Mouse (Mus musculus): ENCODE results near the gene Hnrnph1. TPM values are rescaled to one million over a fixed set of nuclear protein-coding genes. Genes with fewer than 3 reads are reported as not detected.

Gene Hnrnph1
- 885 TPM for polyA plus RNA-seq (2014; fragmentation: Illumina TruSeq; extraction: RNeasy Lipid Tissue Mini Kit (QIAGEN cat#74804); ENCODE audit: low read depth, low replicate concordance)

DNA sequence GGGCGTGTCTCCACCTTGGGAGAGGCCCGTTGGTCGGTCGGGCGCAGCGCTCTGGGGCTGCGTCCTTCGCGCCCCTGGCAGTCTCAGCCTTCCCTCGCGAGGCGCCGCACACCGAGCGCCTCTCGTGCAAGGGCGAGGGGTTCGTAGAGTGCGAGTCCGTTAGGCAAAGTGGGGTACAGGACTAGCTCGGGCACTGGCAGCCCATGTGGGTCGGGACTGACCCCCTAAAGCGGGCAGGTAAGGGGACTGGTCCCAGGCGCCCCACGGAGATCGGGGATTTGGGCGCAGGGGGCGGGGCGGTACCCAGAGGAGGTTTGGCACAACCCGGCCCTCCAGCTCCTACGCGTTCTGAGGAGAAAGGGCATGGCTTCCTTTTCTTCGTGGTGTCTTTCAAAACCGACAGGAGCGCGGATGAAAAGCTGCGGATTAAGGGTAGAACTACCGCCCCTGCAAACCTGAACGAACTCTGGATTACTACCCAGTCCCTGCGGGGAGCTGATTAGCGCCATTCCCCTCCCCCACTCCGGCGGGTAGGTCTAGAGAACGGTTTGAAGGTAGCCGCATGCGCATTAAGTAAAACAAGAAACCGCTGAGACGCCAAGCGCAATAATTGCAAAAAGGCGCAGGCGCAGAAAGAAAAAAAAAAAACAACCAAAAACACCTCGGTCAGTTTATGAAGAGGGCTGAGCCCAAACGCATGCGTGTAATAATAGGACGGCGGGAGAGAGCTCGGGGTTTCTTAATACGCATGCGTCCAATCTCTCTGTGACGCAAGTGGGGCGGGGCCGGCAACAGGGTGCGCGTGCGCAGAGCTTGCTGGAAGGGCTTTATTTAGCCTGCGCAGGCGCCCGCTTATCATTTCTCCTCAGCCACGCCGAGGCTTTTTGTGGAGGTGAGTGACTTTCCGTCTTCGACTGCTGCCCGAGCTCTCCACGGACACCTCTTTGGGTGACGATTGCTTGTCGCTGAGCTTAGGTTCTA lies at the start of gene Hnrnph1:
TSS of gene Hnrnph1 (plus strand) at position 80 of the 981 bp plus-strand sequence.

DNA sequence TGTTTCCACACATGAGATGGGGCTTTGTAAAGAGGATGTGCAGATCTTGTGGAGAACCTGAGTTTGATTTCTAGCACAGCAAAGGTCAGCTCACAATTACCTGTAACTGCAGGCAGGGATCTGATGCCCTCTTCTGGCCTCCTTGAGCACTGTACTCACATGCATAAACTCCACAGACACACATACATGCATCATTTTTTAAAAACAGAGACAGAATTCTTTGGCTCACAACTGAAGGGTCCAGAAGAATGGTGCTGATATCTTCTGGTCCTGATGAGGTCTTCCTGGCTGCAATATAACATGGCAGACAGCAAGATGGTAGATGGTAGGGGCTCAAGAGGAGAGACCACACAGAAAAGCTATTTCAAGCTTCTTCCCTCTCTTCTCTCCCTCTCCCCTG lies 22.6 kb upstream of the Hnrnph1 start, which contains the start of gene Cby3:
TSS of gene Cby3 (plus strand) at position 301 of the 400 bp plus-strand sequence.

DNA sequence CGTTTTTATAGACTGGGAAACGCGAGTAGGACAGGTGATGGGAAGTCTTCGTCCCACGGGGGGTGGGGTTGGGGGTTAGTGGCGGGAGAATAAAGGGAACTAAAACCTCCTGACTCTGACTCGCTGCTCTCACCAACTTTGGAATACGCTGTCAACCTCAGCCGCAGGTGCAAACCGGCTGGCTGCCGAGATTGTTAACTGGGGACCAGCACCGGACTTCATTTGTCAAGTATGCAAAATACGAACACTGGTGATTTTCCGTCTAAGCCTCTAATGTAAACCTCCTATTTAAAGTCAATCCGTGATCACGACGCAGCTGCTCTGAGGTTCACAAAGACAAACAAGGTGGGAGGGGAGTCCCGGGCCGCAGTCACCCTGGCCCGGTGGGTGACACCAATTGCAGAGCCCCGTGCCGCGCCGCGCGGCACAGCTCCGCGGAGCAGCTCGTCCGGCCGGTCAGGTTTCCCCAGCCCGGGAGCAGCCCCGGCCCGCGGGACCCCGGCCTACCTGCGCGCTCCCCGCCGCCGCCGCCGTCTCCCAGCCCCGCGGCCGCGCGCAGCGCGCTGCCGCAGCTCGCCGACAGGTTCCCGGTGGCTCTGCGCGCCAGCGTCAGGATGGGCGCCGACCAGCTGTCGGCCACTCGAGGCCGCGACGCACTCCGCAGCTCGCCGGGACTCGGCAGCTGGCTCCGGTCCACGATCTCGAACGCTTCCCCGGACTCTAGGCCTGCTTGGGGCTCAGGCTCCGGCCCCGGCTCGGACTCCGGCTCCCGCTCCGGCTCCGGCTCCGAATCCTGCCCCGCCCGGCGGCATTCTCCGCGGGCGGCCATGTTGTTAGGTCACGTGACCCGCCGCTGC lies 53.7 kb downstream of the Hnrnph1 start, which contains the start of gene Rufy1:
TSS of gene Rufy1 (minus strand) at position 849 of the 857 bp plus-strand sequence.

Other genes with a start within 250 kb of the Hnrnph1 start
- gene Tbc1d9b, start 245.6 kb upstream of the Hnrnph1 start, polyA plus RNA-seq (2014; fragmentation: Illumina TruSeq; extraction: RNeasy Lipid Tissue Mini Kit (QIAGEN cat#74804); ENCODE audit: low read depth, low replicate concordance), result 19.7 TPM
- gene Mrnip, start 202.5 kb upstream of the Hnrnph1 start, polyA plus RNA-seq (2014; fragmentation: Illumina TruSeq; extraction: RNeasy Lipid Tissue Mini Kit (QIAGEN cat#74804); ENCODE audit: low read depth, low replicate concordance), result 0.52 TPM
- 988 TPM for gene Sqstm1, start 166.2 kb upstream of the Hnrnph1 start, polyA plus RNA-seq (2014; fragmentation: Illumina TruSeq; extraction: RNeasy Lipid Tissue Mini Kit (QIAGEN cat#74804); ENCODE audit: low read depth, low replicate concordance)
- 6.1 TPM for gene Mgat4b, start 166.1 kb upstream of the Hnrnph1 start, polyA plus RNA-seq (2014; fragmentation: Illumina TruSeq; extraction: RNeasy Lipid Tissue Mini Kit (QIAGEN cat#74804); ENCODE audit: low read depth, low replicate concordance)
- not detected for gene Ltc4s, start 138.4 kb upstream of the Hnrnph1 start, polyA plus RNA-seq (2014; fragmentation: Illumina TruSeq; extraction: RNeasy Lipid Tissue Mini Kit (QIAGEN cat#74804); ENCODE audit: low read depth, low replicate concordance)
- 10.7 TPM for gene Maml1, start 84.7 kb upstream of the Hnrnph1 start, polyA plus RNA-seq (2014; fragmentation: Illumina TruSeq; extraction: RNeasy Lipid Tissue Mini Kit (QIAGEN cat#74804); ENCODE audit: low read depth, low replicate concordance)
- 893 TPM for gene Canx, start 51.3 kb upstream of the Hnrnph1 start, polyA plus RNA-seq (2014; fragmentation: Illumina TruSeq; extraction: RNeasy Lipid Tissue Mini Kit (QIAGEN cat#74804); ENCODE audit: low read depth, low replicate concordance)
- not detected for gene Cby3, start 22.5 kb upstream of the Hnrnph1 start, polyA plus RNA-seq (2014; fragmentation: Illumina TruSeq; extraction: RNeasy Lipid Tissue Mini Kit (QIAGEN cat#74804); ENCODE audit: low read depth, low replicate concordance)
- gene Rufy1, start 54.1 kb downstream of the Hnrnph1 start, polyA plus RNA-seq (2014; fragmentation: Illumina TruSeq; extraction: RNeasy Lipid Tissue Mini Kit (QIAGEN cat#74804); ENCODE audit: low read depth, low replicate concordance), result 52.7 TPM
- 1.7 TPM for gene Adamts2, start 225.1 kb downstream of the Hnrnph1 start, polyA plus RNA-seq (2014; fragmentation: Illumina TruSeq; extraction: RNeasy Lipid Tissue Mini Kit (QIAGEN cat#74804); ENCODE audit: low read depth, low replicate concordance)

All from adrenal gland, adult 10 weeks (tissue).